Mouse (Mus musculus) WW6 (cell line): ENCODE measurements around the gene Cavin3.
"Not testable (repeated sequence)": the region's sequence is repeated elsewhere in the genome, so short reads cannot be mapped to it uniquely, and the experiment has no call there.

Source experiments
- DNase-seq: peaks from one replicate; pipeline ENCODE4 v3.0.0-alpha.2; 2013; ENCODE audit warnings: low read depth, low spot score

Cavin3 gene

DNA sequence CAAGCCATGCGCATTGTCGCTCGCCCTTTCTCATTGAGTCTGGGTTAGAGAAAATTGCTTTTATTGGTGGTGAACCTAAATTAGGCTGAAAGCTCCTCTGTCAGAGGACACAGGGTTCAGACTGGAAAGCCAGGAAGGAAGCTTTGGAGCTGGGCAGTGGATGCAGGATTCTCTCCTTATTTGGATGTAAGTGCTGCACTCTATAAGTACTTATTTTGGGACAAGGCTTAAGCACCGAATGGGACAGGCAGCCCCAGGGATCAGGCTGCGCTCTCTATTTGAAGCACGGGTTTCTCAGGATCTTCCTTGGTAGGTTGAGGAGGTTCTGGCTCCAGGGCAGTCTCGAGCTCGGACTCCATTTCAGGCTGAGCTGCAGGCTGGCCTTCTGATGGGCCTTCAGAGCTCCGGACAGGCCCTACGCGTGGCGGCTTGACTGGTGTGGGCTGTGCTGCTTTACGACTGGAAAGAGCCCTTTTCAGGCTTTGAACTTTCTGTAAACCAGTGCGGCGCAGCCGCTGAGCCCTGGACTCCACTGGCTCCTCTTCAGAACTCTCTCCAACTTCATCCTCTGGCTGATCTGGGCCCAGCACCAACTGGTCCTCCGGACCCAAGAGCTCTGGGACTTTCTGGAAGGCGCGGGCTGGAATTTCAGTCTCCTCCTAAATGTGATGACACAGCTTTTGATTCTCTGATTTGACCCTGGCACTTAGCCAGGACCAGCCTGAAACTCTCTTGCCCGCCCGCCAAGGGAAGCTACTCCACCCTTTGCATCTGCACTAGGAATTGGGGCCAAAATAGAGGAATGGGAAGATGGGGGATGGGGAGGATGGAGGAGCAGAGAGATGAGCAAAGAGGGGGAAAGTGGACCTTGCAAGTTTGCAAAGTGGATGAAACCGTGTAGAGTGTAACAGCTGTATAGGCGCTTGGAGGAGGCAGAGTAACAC lies 1.3 kb downstream of the Cavin3 start:
- no peak for DNase-seq

DNA sequence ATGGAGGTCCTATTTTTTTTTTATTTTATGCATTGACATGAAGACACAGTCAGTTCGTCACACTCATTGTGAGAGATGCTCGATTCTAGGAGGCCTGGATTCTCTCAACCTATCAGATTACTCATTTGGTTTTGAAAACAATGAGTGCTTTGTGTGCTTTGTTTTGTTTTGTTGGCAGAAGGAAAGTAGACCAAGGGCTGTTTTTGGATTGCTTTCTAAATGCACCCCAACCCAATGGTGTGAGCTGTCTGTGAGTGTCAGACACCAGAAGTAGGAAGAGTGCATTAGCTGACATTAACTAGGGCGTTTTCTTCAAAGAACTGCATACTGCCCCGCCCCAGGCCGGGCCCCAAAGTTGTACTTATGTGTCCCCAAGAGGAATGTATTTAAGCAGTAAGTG lies 2.0 kb downstream of the Cavin3 start:
- no peak for DNase-seq

DNA sequence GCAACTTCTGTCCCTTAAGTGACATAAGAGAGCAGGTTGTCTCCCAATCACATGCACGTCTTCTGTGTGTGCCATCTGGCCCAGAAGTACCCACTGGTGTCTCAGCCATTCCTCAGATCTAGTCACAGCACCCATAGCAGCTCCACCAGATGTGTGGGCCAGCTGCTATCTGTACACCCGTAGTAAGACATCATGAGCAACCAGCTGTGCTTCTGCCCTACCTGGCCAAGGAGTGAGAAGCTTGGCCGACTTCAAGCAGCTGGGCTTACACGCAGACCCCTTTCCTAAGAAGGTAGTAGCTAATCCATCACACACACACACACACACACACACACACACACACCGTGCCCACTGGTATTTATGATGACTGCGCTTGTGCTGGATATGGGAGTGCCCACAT lies 2.9 kb downstream of the Cavin3 start:
- no peak for DNase-seq

DNA sequence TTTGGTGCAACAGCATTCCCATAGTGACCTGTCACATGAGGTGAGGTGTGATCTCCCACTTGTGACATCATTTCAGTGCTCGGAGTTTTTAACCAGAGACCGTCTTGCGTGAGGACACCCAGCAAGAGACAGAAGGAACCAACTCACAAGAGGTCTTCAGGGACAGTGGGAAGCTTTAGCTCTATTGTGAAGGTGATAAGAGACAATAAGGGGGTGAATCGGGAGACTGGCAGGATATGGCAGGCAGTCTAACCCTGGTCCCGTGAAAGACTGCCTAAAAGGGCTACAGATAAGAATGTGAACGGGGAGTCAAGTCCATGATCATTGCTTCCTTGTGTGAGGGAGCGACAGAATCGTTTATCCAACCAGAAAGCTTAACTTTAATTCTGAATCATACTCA lies 3.8 kb downstream of the Cavin3 start:
- no peak for DNase-seq

DNA sequence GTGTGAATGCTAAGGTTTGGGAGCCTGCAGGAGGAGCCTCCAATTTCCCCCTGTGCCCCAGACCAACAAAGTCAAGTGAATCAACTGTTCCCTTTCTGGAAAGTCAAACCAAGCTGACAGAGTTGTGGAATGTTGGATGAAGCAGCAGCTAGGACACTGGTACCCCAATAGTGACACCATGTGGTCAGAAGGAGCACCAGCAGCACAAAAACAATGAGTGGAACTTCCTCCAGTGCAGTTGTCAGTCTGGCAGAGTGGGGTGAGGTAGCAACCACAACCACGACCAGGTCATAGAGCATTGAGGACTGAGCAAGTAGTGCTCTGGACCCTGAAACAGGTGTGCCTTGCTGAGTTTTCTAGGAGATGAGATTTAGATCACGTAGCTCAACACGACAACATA lies 4.3 kb downstream of the Cavin3 start:
- DNase-seq = no peak

DNA sequence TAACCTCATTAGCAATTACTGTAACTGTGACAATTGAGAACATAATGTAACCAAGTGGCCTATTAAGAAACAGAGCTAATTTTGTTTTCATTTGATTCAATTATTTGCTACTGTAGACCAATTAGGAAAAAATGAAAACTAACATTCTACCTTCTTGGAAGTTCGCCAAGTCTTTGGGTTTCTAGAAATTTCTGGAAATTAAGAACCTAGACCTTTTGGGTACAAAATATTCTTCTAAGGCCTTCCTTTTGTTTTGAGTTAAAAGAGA lies 4.7 kb downstream of the Cavin3 start:
- no peak for DNase-seq

DNA sequence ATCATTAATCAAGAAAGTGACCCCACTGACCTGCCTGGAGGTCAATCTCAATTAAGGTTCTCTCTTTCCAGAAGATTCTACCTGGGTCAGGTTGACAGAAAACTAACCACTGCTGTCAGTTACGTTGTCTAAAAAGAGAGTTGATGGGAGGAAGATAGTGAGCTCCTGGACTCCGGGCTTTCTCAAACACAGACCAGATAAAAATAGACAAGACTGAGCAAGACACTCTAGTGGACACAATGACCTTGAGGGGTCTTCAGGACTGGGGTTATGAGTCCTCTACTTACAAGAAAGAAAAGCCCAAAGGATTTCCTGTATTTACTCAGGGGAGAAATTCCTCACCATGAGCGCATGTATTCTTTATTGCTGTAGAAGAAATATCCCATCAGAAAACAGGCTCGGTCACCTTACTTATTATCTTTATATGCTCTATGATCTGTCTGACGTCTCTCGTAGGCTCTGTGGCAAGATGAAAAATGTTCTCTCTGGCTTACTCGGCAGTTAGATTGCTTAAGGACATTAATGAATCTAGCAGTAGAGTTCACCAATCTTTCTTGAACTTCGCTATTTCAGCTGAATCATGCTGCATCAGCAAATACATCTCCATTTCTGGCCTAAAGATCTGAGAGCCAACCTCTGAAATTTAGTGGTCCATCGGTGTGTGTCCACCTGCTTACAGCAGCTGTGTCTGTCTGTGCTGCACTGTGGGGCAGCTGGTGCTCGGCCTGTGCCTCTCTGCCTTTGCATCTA lies 5.2 kb downstream of the Cavin3 start:
- no peak for DNase-seq

DNA sequence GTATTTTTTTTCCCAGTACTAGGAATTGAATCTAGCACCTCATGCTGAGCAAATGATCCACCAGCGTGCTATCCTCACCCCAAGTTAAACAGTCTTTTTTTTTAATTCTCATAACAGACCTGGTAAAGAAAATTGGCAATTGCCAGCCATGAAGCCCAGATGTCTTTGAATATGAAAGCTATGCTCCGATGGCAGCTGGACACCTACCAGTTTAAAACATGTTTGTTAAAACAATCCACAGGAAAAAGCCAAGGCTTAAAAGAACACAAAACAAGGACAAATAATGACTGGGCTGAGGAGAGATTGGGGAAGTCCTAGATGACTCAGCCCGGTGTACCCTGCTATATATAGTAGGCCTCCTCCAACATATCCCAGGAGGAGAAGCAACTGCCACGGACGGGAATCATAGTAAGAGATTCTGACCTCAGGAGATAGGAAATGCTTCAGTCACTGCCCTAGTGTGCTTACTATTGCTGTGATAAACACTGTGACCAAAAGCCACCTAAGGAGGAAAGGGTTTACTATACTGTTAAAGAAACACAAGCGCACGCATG lies 6.6 kb downstream of the Cavin3 start:
- DNase-seq = no peak

DNA sequence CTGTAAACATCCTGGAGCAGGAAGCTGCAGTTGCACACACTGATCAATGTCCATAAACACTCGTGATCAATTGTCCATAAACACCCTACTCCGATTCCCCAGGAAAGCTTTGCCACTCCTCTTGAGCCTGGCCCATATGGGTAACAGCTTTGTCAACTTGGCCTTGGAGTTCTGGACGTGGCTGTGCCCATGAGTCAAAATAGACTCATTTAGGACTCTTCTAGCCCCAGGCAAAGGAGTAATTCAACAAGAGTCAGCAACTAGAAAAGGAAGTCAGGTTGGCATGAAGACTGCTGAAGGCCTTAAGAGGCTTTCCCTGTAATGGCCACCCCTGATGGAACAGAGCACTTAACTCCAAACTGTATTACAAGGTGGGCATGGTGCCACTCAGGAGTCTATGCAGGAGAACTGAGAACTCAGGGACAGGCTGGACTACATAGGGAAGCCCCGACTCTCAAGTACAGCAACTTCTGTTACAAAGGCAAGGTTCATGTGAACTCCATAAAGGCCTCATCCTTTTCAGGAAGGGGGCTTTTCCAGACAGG lies 7.3 kb downstream of the Cavin3 start:
- DNase-seq = no peak

DNA sequence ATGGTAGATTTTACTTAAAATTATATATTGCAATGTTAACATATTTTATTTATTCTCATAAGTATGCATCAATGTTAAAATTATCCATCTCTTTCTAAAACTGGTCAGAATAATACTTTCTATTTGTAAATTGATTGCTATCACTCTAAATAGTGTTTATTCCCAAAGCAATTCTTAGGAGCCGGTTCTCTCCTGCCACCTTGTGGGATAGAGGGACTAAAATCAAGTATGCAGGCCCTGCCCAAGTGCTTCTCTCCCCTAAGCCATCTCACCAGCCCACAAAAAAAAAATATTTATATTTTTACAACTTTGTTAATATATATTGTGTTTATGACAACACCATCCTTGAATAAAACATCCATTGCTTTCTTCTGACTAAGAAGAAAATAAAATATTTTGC lies 9.5 kb downstream of the Cavin3 start:
- no peak for DNase-seq

DNA sequence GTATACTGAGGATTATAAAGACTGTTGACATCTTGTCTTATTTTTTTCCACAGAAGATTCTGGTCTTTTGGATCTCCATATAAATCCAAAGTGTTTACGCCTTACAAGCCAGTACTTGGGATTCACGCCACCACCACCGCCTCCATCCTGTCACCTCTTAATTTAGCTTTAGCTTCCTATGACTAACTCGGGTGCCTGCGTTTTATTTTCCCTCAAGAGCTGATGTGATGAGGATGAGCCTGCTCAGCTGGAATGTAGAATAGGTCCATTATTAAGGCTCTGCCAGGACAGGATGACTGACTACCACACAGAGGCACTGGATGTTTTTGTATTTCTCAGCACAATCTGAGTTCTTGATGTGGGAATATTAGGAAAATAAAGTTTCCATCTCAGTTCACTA lies 16.6 kb downstream of the Cavin3 start:
- not testable (repeated sequence) for DNase-seq

DNA sequence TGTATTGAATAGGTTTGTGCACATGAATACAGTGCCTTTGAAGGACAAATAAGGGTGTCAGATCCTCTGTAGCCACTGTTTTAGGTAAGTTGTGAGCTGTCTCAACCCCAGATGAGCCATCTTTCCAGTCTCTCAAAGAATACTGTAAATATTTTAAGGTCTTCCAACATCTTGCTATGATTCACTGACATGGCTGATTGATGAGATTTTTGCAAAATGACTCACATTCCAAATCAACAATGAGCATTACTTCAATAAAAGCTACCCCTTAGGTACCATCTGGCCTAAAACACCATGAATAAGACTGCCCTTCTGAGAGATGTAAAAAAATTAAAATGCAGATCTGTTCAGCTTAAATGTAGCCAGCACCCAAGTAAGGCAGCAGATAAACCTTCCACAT lies 23.6 kb downstream of the Cavin3 start:
- no peak for DNase-seq

DNA sequence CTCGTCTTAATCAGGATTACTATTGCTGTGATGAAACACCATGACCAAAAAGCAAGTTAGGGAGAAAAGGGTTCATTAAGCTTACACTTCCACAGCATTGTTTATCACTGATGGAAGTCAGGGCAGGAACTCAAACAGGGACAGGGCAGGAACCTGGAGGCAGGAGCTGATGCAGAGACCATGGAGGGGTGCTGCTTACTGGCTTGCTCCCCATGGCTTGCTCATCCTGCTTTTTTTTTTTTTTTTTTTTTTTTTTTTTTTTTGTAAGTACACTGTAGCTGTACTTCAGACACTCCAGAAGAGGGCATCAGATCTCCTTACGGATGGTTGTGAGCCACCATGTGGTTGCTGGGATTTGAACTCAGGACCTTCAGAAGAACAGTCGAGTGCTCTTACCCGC lies 28.8 kb downstream of the Cavin3 start:
- DNase-seq = not testable (repeated sequence)

DNA sequence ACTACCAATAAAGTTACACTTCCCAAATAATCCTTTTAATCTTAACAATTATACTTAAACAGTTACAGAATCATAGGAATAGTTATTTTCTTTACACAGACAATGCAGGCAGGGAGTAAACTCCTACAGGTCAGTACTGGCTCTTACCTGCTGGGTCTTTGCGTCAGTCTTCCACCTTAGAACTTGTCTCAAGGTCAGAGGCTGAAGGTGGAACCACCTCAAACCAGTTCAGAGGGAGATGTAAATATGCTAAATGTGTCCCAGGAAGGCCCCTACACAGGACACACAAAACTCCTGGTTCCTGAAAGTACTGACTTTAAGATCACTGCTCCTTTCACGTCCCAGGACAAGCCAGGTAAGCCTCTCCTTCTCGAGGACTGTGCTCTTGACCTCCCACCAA lies 37.0 kb downstream of the Cavin3 start:
- DNase-seq = no peak

DNA sequence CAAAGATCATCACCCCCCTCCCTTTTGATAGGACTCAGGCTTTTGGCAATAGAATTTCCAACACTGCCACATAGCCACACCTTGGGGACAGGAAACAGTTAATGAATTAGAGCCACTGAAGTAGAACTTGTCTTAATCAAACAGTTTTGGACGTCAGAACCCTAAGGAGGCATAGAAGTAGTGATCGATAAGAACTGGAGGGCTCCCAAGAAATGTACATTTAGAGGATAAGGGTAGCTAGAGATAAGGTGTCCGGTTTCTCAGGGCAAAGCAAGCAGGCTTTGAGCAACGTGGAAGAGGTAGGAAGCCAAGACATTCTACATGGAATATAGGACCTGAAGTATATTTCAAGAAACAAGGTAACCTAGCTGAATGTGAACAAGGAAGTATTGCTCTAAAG lies 40.7 kb downstream of the Cavin3 start:
- no peak for DNase-seq

DNA sequence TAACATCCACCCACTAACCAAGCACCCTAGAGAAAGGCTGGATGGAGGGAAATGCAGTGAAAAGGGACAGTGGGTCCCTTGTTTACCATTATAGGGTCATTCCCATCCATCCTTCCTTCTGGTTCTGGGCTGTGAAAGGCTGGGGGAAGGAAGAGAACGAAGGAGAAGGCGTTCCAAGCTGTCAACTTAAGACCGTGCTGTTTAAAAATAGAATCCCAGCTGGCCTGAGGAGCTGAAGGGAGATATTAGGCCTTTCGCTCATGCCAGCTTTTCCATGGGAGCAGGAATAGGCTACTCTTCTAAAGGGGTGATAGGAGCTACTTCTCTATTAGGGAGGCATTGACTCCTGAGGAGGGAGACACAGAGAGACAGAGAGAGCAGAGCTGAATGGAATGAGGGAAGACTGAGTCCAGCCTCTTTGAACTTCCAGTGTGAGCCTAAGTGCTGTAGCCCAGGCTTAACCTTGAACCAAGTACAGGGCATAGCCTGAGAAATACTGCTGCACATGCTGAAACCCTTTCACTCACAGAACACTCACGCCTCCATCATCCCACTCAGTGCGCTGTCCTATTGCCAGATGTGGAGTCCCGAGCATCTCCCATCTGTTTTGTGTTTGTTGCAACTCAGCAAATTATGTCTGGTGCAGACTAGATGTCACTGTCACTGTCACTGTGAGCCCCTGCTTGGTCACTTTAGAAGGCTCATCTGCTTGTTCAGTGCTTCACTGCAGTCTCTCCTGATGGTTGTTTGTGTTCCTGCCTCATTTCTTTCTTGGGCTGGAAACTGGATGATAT lies 43.9 kb downstream of the Cavin3 start:
- DNase-seq = no peak

DNA sequence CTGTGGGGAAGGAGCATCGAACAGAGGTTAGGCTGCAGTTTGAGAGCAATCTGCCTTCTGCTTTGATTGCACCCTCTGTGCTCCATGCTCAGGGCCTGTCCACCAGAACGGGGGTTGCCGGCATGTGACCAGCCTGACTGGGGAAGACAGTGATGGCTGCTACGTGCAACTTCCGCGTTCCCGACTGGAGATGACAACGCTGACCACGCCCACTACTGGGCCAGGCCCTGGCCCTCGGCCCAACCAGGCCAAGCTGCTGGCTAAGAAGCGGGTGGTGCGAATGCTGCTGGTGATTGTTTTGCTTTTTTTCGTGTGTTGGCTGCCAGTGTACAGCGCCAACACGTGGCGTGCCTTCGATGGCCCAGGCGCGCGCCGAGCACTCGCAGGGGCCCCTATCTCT lies 47.3 kb downstream of the Cavin3 start:
- no peak for DNase-seq

DNA sequence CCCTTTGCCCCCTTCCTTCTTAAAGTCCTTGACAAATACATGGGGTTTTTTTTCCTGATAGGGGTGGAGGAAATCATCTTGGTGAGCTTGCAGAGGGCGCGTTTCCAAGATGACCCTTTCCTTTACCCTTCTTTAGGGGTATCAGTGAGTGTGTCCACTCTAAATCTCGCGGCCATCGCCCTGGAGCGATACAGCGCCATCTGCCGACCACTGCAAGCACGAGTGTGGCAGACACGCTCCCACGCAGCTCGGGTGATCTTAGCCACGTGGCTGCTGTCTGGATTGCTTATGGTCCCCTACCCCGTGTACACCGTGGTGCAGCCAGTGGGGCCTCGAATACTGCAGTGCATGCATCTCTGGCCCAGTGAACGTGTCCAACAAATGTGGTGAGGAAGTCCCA lies 48.2 kb downstream of the Cavin3 start:
- no peak for DNase-seq

DNA sequence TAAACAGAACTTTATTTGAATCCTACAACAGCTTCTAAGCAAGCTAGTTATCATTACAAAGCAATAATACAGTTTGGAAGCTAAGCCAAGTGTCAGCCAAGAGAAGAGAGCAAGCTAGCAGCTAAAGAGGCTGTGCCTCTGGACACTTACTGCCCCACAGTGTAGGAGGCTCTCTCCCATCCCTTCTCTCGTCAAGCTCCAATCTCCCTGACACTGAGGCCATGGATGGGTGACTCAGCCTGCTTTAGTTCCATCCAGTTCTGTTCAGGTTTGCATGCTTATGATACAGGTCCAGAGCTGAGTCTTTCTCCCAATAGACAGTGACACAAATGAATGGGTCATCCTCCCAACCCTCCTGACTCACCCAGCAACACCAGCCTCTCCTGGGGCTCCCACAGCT lies 50.0 kb downstream of the Cavin3 start:
- DNase-seq = no peak
